Mouse (Mus musculus) small intestine, adult 10 weeks (tissue): ENCODE data around the gene Tead4. TPM values are rescaled to one million over a fixed set of nuclear protein-coding genes. Genes with fewer than 3 reads are reported as not detected.

ENCODE experiments used
- polyA plus RNA-seq: library from polyadenylated mRNA; stranded (reverse); fragments of 350-450 nt; fragmentation: Illumina TruSeq; extraction: RNeasy Lipid Tissue Mini Kit (QIAGEN cat#74804); gene quantifications from one replicate; pipeline ENCODE4 v1.2.3, GENCODE M21; 2014; ENCODE audit warnings: low replicate concordance

Gene Tead4
- 0.26 TPM for polyA plus RNA-seq

GRCm38 (mm10) chr6:128300134-128301001, at the start of gene Tead4:
Tead4 (minus strand) TSS chr6:128300823.

Other genes starting within 250 kb of the Tead4 start
- gene Tspan9, start 157.2 kb downstream of the Tead4 start, polyA plus RNA-seq = 0.67 TPM
- gene Tulp3, start 55.0 kb upstream of the Tead4 start, polyA plus RNA-seq = 0.48 TPM
- 6.1 TPM for gene Rhno1, start 62.1 kb upstream of the Tead4 start, polyA plus RNA-seq
- 1.3 TPM for gene Foxm1, start 62.1 kb upstream of the Tead4 start, polyA plus RNA-seq
- gene Tex52, start 74.6 kb upstream of the Tead4 start, polyA plus RNA-seq = not detected
- not detected for gene Gm44596, start 74.7 kb upstream of the Tead4 start, polyA plus RNA-seq
- gene Nrip2, start 98.5 kb upstream of the Tead4 start, polyA plus RNA-seq = not detected
- 1.8 TPM for gene Itfg2, start 124.1 kb upstream of the Tead4 start, polyA plus RNA-seq
- 33.3 TPM for gene Fkbp4, start 137.9 kb upstream of the Tead4 start, polyA plus RNA-seq
- 3.0 TPM for gene Pzp, start 225.9 kb upstream of the Tead4 start, polyA plus RNA-seq